Mouse (Mus musculus) CH12.LX (cell line): Measurements from ENCODE around the gene Fnbp1. TPM values are rescaled to one million over a fixed set of nuclear protein-coding genes. Genes with fewer than 3 reads are reported as not detected.

ENCODE experiments used
- DNase-seq: peaks from one replicate; pipeline ENCODE4 v3.0.0-alpha.2; 2013; ENCODE audit errors: extremely low read depth
- H3K27ac ChIP-seq: 2 replicates; pipeline ENCODE4 v1.5.1; 2012; ENCODE audit warnings: low read depth, mild to moderate bottlenecking, control low read depth, moderate library complexity; ENCODE audit not compliant: insufficient read depth
- H3K27me3 ChIP-seq: replicated peaks from 2 replicates; pipeline ENCODE3; 2012; ENCODE audit warnings: inconsistent platforms
- H3K36me3 ChIP-seq, 2 experiments: replicated peaks in 1 of 2; 2 replicates each; pipeline versions ENCODE3 to v1.6.1; 2012; ENCODE audit warnings: inconsistent platforms in 1 of 2, low read length in 1 of 2, mild to moderate bottlenecking in 1 of 2, mixed read lengths in 1 of 2, moderate library complexity in 1 of 2; ENCODE audit not compliant: control insufficient read depth in 1 of 2, insufficient read depth in 1 of 2
- H3K4me1 ChIP-seq, 2 experiments: 2 replicates each; pipeline ENCODE4 v1.6.1; 2012; ENCODE audit warnings: inconsistent platforms in 1 of 2, moderate library complexity in 1 of 2; ENCODE audit not compliant: insufficient read depth in 2 of 2, control insufficient read depth in 1 of 2
- H3K4me2 ChIP-seq: 2 replicates; pipeline ENCODE4 v1.6.1; 2012; ENCODE audit warnings: low read depth, mild to moderate bottlenecking, control low read depth; ENCODE audit not compliant: poor library complexity, insufficient read depth, severe bottlenecking
- H3K4me3 ChIP-seq, 3 experiments: fragments of 150-350 bp in 1 of 3; sonication (generic) in 1 of 3; replicated peaks in 1 of 3; 2 replicates each; pipeline versions ENCODE3 to v1.5.1; 2011 to 2012; ENCODE audit warnings: low read depth in 2 of 3, low read length in 2 of 3, mild to moderate bottlenecking in 2 of 3, moderate library complexity in 2 of 3, control low read depth in 1 of 3, improper control_type of control experiment in 1 of 3, inconsistent platforms in 1 of 3, mixed read lengths in 1 of 3; ENCODE audit not compliant: poor library complexity in 1 of 3
- H3K79me2 ChIP-seq: replicated peaks from 2 replicates; pipeline ENCODE4 v1.6.1; 2012; ENCODE audit warnings: mild to moderate bottlenecking, moderate library complexity; ENCODE audit not compliant: control insufficient read depth, poor library complexity, insufficient read depth, severe bottlenecking; ENCODE audit errors: extremely low read depth
- H3K9ac ChIP-seq: 2 replicates; pipeline ENCODE4 v1.6.1; 2012; ENCODE audit warnings: low read depth, mild to moderate bottlenecking, control low read depth, moderate library complexity; ENCODE audit not compliant: insufficient read depth
- H3K9me3 ChIP-seq: replicated peaks from 2 replicates; pipeline ENCODE3; 2012; ENCODE audit warnings: low read length, inconsistent platforms, mixed read lengths
- BHLHE40 ChIP-seq: IDR thresholded peaks from 2 replicates; pipeline ENCODE4 v1.6.1; 2011; ENCODE audit warnings: mild to moderate bottlenecking, low read depth, low read length, improper control_type of control experiment
- CTCF ChIP-seq, 2 experiments: IDR thresholded peaks in 1 of 2; conservative IDR thresholded peaks in 1 of 2; 2 replicates each; pipeline ENCODE4 v1.5.1; 2011 to 2012; ENCODE audit warnings: low read depth in 2 of 2, low read length in 2 of 2, improper control_type of control experiment in 1 of 2, inconsistent platforms in 1 of 2, mild to moderate bottlenecking in 1 of 2, moderate library complexity in 1 of 2
- ELF1 ChIP-seq: IDR thresholded peaks from 2 replicates; pipeline ENCODE4 v1.6.1; 2014; ENCODE audit warnings: low read depth, mild to moderate bottlenecking, inconsistent platforms, low read length, improper control_type of control experiment
- EP300 ChIP-seq: IDR thresholded peaks from 2 replicates; pipeline ENCODE4 v1.6.1; 2011; ENCODE audit warnings: low read length, improper control_type of control experiment
- ETS1 ChIP-seq: conservative IDR thresholded peaks from 2 replicates; pipeline ENCODE4 v1.6.1; 2012; ENCODE audit warnings: low read depth, mild to moderate bottlenecking, inconsistent platforms, low read length, improper control_type of control experiment, moderate library complexity
- GABPA ChIP-seq: IDR thresholded peaks from 2 replicates; pipeline ENCODE4 v1.6.1; 2012; ENCODE audit warnings: low read depth, low read length, improper control_type of control experiment, inconsistent platforms; ENCODE audit not compliant: insufficient replicate concordance
- HCFC1 ChIP-seq: IDR thresholded peaks from 2 replicates; pipeline ENCODE4 v1.6.1; 2012; ENCODE audit warnings: low read depth, mild to moderate bottlenecking, inconsistent platforms, low read length, improper control_type of control experiment
- IRF4 ChIP-seq: IDR thresholded peaks from 2 replicates; pipeline ENCODE4 v1.6.1; 2014; ENCODE audit warnings: low read depth, mild to moderate bottlenecking, inconsistent platforms, low read length, improper control_type of control experiment
- JUND ChIP-seq: conservative IDR thresholded peaks from 2 replicates; pipeline ENCODE4 v1.6.1; 2011; ENCODE audit warnings: low read depth, low read length, improper control_type of control experiment
- KAT2A ChIP-seq: IDR thresholded peaks from 2 replicates; pipeline ENCODE4 v1.6.1; 2012; ENCODE audit warnings: low read length, improper control_type of control experiment, inconsistent platforms; ENCODE audit not compliant: insufficient replicate concordance
- MAFK ChIP-seq: IDR thresholded peaks from 2 replicates; pipeline ENCODE4 v1.6.1; 2011; ENCODE audit warnings: low read length, improper control_type of control experiment; ENCODE audit not compliant: insufficient replicate concordance
- MAX ChIP-seq: IDR thresholded peaks from 2 replicates; pipeline ENCODE4 v1.6.1; 2011; ENCODE audit warnings: low read length, improper control_type of control experiment
- MAZ ChIP-seq: IDR thresholded peaks from 2 replicates; pipeline ENCODE4 v1.6.1; 2012; ENCODE audit warnings: low read depth, mild to moderate bottlenecking, inconsistent platforms, low read length, improper control_type of control experiment, moderate library complexity
- MEF2A ChIP-seq: IDR thresholded peaks from 2 replicates; pipeline ENCODE4 v1.6.1; 2014; ENCODE audit warnings: low read depth, mild to moderate bottlenecking, inconsistent platforms, low read length, improper control_type of control experiment, borderline replicate concordance
- MXI1 ChIP-seq: IDR thresholded peaks from 2 replicates; pipeline ENCODE4 v1.6.1; 2011; ENCODE audit warnings: mild to moderate bottlenecking, low read depth, low read length, improper control_type of control experiment
- MYC ChIP-seq: IDR thresholded peaks from 2 replicates; pipeline ENCODE4 v1.6.1; 2011; ENCODE audit warnings: low read depth, mild to moderate bottlenecking, improper control_type of control experiment, low read length
- NELFE ChIP-seq: IDR thresholded peaks from 2 replicates; pipeline ENCODE4 v1.6.1; 2011; ENCODE audit warnings: low read depth, low read length, improper control_type of control experiment
- NRF1 ChIP-seq: IDR thresholded peaks from 2 replicates; pipeline ENCODE4 v1.6.1; 2014; ENCODE audit warnings: low read depth, mild to moderate bottlenecking, inconsistent platforms, low read length, improper control_type of control experiment, moderate library complexity
- PAX5 ChIP-seq: IDR thresholded peaks from 2 replicates; pipeline ENCODE4 v1.6.1; 2012; ENCODE audit warnings: low read length, inconsistent platforms, mixed read lengths
- POLR2A ChIP-seq: IDR thresholded peaks from 2 replicates; pipeline ENCODE4 v1.6.1; 2011; ENCODE audit warnings: low read depth, mild to moderate bottlenecking, improper control_type of control experiment, low read length
- POLR2AphosphoS2 ChIP-seq: IDR thresholded peaks from 2 replicates; pipeline ENCODE4 v1.6.1; 2011; ENCODE audit warnings: low read depth, low read length, improper control_type of control experiment
- RAD21 ChIP-seq: IDR thresholded peaks from 2 replicates; pipeline ENCODE4 v1.6.1; 2011; ENCODE audit warnings: low read depth, mild to moderate bottlenecking, low read length, improper control_type of control experiment, moderate library complexity
- RCOR1 ChIP-seq: conservative IDR thresholded peaks from 2 replicates; pipeline ENCODE4 v1.6.1; 2012; ENCODE audit warnings: low read depth, mild to moderate bottlenecking, inconsistent platforms, low read length, improper control_type of control experiment
- SIN3A ChIP-seq: IDR thresholded peaks from 2 replicates; pipeline ENCODE4 v1.6.1; 2012; ENCODE audit warnings: low read length, improper control_type of control experiment, inconsistent platforms
- SMC3 ChIP-seq: IDR thresholded peaks from 2 replicates; pipeline ENCODE4 v1.6.1; 2011; ENCODE audit warnings: low read depth, low read length, improper control_type of control experiment
- TBP ChIP-seq: conservative IDR thresholded peaks from 2 replicates; pipeline ENCODE4 v1.6.1; 2011; ENCODE audit warnings: low read depth, low read length, improper control_type of control experiment
- TCF12 ChIP-seq: IDR thresholded peaks from 2 replicates; pipeline ENCODE4 v1.6.1; 2014; ENCODE audit warnings: low read depth, mild to moderate bottlenecking, inconsistent platforms, low read length, improper control_type of control experiment
- USF1 ChIP-seq: IDR thresholded peaks from 2 replicates; pipeline ENCODE4 v1.6.1; 2014; ENCODE audit warnings: low read depth, mild to moderate bottlenecking, inconsistent platforms, low read length, improper control_type of control experiment
- ZMIZ1 ChIP-seq: IDR thresholded peaks from 2 replicates; pipeline ENCODE4 v1.6.1; 2012; ENCODE audit warnings: low read depth, mild to moderate bottlenecking, inconsistent platforms, low read length, improper control_type of control experiment
- dilution Hi-C: fragments of 300-500 bp; cut with MboI; formaldehyde crosslinking; loops from 2 replicates; pipeline ENCODE4 v1.14.3; 2020; ENCODE audit warnings: low sequenced_read_pairs; ENCODE audit not compliant: extremely low pct_unique_long_range_greater_than_20kb, extremely low pct_ligation_motif_present
- in situ Hi-C: fragments of 300-500 bp; cut with MboI; formaldehyde crosslinking; loops from 3 replicates; pipeline ENCODE4 v1.14.3; 2019; ENCODE audit warnings: low sequenced_read_pairs, low pct_ligation_motif_present, low pct_unique_long_range_greater_than_20kb, mixed read lengths
- polyA plus RNA-seq: library from polyadenylated mRNA; unstranded; fragments of >175 nt; gene quantifications from 2 replicates; pipeline ENCODE4 v1.2.1, GENCODE M21; 2012; ENCODE audit warnings: low read depth; ENCODE audit not compliant: insufficient read length
- total RNA-seq, 2 experiments: library from RNA; depleted of rRNA; stranded (reverse); fragments of 300-350 nt in 1 of 2; fragments of >200 nt in 1 of 2; gene quantifications; 2 replicates each; pipeline ENCODE4 v1.2.3; 2012 to 2014

Gene Fnbp1
- total and polyA plus RNA-seq, 3 experiments = 29.6 to 133 (median 50.5) TPM

DNA sequence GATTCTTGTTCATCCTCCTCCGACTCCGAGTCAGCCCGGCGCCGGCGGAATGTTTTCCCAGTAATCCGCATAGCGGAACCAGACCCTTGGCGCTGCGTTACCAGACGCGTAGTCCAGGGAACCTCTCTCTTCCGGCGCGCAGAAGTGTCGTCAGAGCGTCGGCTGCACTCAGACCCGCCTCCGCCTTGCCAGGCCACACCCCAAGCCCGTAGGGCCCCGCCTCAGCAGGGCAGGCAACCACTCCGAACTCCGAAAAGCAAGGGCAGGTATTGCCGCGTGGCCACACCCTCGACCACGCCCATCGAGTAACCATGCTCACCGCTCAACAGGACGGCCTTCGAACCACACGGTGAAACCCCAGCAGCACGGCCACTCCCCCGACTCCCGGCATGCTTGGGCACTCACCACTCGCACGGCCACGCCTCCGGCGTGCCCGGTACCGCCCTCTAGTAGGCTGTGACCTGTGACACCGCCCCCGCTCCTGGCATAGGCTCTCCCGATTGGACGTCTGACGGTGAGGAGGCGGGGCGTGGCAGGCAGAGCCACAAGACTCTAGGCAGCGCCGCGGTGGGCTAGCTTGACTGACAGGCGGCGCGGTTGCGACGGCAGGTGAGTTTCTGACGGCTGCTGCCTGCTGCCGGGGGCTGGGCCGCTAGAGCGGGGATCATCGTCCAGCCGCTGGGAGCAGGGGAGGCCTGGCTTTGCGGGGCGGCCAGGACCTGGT lies 159.9 kb downstream of the Fnbp1 start, which contains the start of the genes BC005624 and Usp20:
Gene BC005624 (minus strand): TSS at position 412 of the 724 bp plus-strand sequence.
Gene Usp20 (plus strand): TSS at position 490 of the 724 bp plus-strand sequence.
- peaks cover 8% of the 10 kb centered on the region for H3K79me2 ChIP-seq
- H3K27ac ChIP-seq = 0 out of 2 replicates have a peak within 1 kb of the TSS, but pooled peaks have one; percentile 1

More for the DNA sequence above, 159.9 kb downstream of the Fnbp1 start, which contains the start of the genes BC005624 and Usp20:
- no peaks in the 10 kb centered on the region for H3K9me3 ChIP-seq
- peaks cover 24 to 39% of the 10 kb centered on the region in 2 experiments for H3K36me3 ChIP-seq
- H3K9ac ChIP-seq = peak within 1 kb of the TSS; percentile 62
- TF ChIP-seq BHLHE40 = peak; percentile 63
- TF ChIP-seq USF1 = peak; percentile 36; the same call in 1 of the 2 replicates
- TF ChIP-seq ELF1 = peak; percentile 98
- 0 out of 2 replicates have a peak, but pooled peaks have one; percentile 27 for TF ChIP-seq IRF4
- TF ChIP-seq POLR2A = peak; percentile 75
- TF ChIP-seq MEF2A = peak; percentile 17; the same call in 1 of the 2 replicates
- 0 out of 2 replicates have a peak, but pooled peaks have one; percentile 59 for TF ChIP-seq ZMIZ1
- no peak for TF ChIP-seq MAZ
- peak; percentile 57; the same call in 1 of the 2 replicates for TF ChIP-seq NRF1
- TF ChIP-seq MAX = peak; percentile 79
- no peak for TF ChIP-seq SMC3
- TF ChIP-seq MXI1 = peak; percentile 95
- 0 out of 2 replicates have a peak, but pooled peaks have one; percentile 19 for TF ChIP-seq TBP
- peak in 1 of 2 experiments; percentile 15; a peak in 2 of 4 replicates for TF ChIP-seq CTCF (conservative IDR thresholded peaks at IDR 0.05 in 1 of 2, IDR thresholded peaks at IDR 0.05 in 1 of 2; ENCODE audit: low read depth in 2 of 2, low read length in 2 of 2)
- TF ChIP-seq PAX5 = no peak
- TF ChIP-seq KAT2A = peak; percentile 56; the same call in 1 of the 2 replicates
- no peak for TF ChIP-seq RAD21
- no peak; the same call in 1 of the 2 replicates for TF ChIP-seq EP300
- no peak for TF ChIP-seq RCOR1
- no peak for TF ChIP-seq JUND
- peak; percentile 57 for TF ChIP-seq TCF12
- no peak for TF ChIP-seq MAFK
- TF ChIP-seq NELFE = peak; percentile 80
- peak; percentile 89 for TF ChIP-seq HCFC1
- peak; percentile 100 for TF ChIP-seq SIN3A
- TF ChIP-seq POLR2AphosphoS2 = peak; percentile 67; the same call in 1 of the 2 replicates
- peak; percentile 70; the same call in 1 of the 2 replicates for TF ChIP-seq MYC
- no peak; the same call in 1 of the 2 replicates for TF ChIP-seq GABPA
- TF ChIP-seq ETS1 = no peak; the same call in 1 of the 2 replicates
- DNase-seq = peak; percentile 100
- peak within 1 kb of the TSS; percentile 85 for H3K4me2 ChIP-seq
- H3K27me3 ChIP-seq = no peaks in the 10 kb centered on the region
- H3K4me1 ChIP-seq = peaks cover 18 to 46% of the 10 kb centered on the region in 2 experiments
- in situ Hi-C loops (no loop called here), dilution Hi-C loops (no loop called here)
- peak within 1 kb of the TSS; percentile 87 to 97 (median 89) for H3K4me3 ChIP-seq

Other genes starting within 250 kb of the Fnbp1 start
- gene Ptges, start 212.1 kb downstream of the Fnbp1 start, total RNA-seq (2012; rRNA removed) = 0.04 and 0.38 TPM in 2 replicates
- gene Ptges, start 212.1 kb downstream of the Fnbp1 start, total RNA-seq (2014; rRNA removed) = not detected in 2 replicates
- 0.09 TPM in 1 of 2 replicates, not detected in the other for gene Ptges, start 212.1 kb downstream of the Fnbp1 start, polyA plus RNA-seq
- 25.3 and 31.8 TPM in 2 replicates for gene Tor1b, start 189.0 kb downstream of the Fnbp1 start, total RNA-seq (2012; rRNA removed)
- gene Tor1b, start 189.0 kb downstream of the Fnbp1 start, total RNA-seq (2014; rRNA removed) = 30.1 and 31.1 TPM in 2 replicates
- 19.5 and 23.1 TPM in 2 replicates for gene Tor1b, start 189.0 kb downstream of the Fnbp1 start, polyA plus RNA-seq
- gene Tor1a, start 174.1 kb downstream of the Fnbp1 start, total RNA-seq (2012; rRNA removed) = 44.9 and 49.5 TPM in 2 replicates
- gene Tor1a, start 174.1 kb downstream of the Fnbp1 start, total RNA-seq (2014; rRNA removed) = 58.2 and 69.6 TPM in 2 replicates
- gene Tor1a, start 174.1 kb downstream of the Fnbp1 start, polyA plus RNA-seq = 35.0 and 45.6 TPM in 2 replicates
- gene BC005624, start 159.8 kb downstream of the Fnbp1 start, total RNA-seq (2012; rRNA removed) = 43.2 and 49.0 TPM in 2 replicates
- gene BC005624, start 159.8 kb downstream of the Fnbp1 start, total RNA-seq (2014; rRNA removed) = 40.5 and 43.4 TPM in 2 replicates
- 68.1 and 94.0 TPM in 2 replicates for gene BC005624, start 159.8 kb downstream of the Fnbp1 start, polyA plus RNA-seq
- gene Usp20, start 159.7 kb downstream of the Fnbp1 start, total RNA-seq (2012; rRNA removed) = 10.1 and 13.8 TPM in 2 replicates
- gene Usp20, start 159.7 kb downstream of the Fnbp1 start, total RNA-seq (2014; rRNA removed) = 2.5 and 3.4 TPM in 2 replicates
- gene Usp20, start 159.7 kb downstream of the Fnbp1 start, polyA plus RNA-seq = 11.0 and 12.0 TPM in 2 replicates
- 22.7 and 24.6 TPM in 2 replicates for gene Gpr107, start 10.3 kb upstream of the Fnbp1 start, total RNA-seq (2012; rRNA removed)
- gene Gpr107, start 10.3 kb upstream of the Fnbp1 start, total RNA-seq (2014; rRNA removed) = 24.9 and 27.8 TPM in 2 replicates
- gene Gpr107, start 10.3 kb upstream of the Fnbp1 start, polyA plus RNA-seq = 19.6 and 25.7 TPM in 2 replicates
- gene Ncs1, start 103.8 kb upstream of the Fnbp1 start, total RNA-seq (2012; rRNA removed) = 0.04 TPM in 1 of 2 replicates, not detected in the other
- gene Ncs1, start 103.8 kb upstream of the Fnbp1 start, total RNA-seq (2014; rRNA removed) = not detected in 2 replicates
- gene Ncs1, start 103.8 kb upstream of the Fnbp1 start, polyA plus RNA-seq = not detected in 2 replicates
- gene Hmcn2, start 172.4 kb upstream of the Fnbp1 start, total RNA-seq (2012; rRNA removed) = 1.4 and 2.1 TPM in 2 replicates
- gene Hmcn2, start 172.4 kb upstream of the Fnbp1 start, total RNA-seq (2014; rRNA removed) = 1.0 and 1.9 TPM in 2 replicates
- gene Hmcn2, start 172.4 kb upstream of the Fnbp1 start, polyA plus RNA-seq = 4.3 and 5.7 TPM in 2 replicates